Mouse (Mus musculus) naive thymus-derived CD4-positive, alpha-beta T cell, adult 2 months (primary cell): ENCODE results near the gene Tmem234.

Experiments
- DNase-seq: peaks from one replicate; pipeline ENCODE4 v3.0.0-alpha.2; 2011; ENCODE audit warnings: low read depth

Gene Tmem234

DNA sequence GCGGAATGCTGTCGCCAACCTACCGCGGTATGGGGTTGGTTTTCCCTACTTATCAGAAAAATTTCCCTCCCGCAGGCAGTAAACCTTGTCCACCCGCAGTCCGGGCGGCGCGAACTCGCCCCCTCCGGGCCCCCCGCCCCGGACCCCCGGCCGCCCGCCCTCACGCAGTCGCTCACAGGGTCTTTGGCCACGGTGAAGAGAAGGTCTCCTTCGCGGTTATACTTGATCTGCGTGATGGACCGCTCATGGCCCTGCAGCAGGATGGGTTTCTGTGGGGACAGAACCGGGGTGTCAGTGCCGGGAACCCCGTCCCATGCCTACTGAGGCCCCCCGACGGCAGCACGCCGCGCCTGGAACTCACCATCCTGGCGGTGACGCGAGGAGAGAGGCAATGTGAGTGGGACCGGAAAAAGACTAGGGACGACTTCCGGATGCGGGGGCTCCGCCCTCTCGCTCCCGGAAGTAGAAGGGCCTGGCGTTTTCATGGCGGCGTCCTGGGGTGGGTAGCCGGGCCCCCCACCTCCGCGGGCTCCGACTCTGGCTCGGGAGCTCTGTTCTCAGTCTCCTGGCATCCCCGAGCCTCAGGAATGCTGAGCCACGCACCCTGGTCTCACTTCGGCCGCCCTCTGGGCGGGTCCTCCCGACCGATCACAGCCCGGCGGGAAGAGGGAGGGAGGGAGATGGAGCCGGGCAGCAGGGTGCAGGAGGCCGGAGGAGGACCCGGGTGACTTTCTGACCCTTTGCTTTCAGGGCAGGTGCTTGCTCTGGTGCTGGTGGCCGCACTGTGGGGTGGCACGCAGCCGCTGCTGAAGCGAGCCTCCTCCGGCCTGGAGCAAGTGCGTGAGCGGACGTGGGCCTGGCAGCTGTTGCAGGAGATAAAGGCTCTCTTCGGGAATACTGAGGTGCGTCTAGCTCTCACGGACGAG is at the start of gene Tmem234, which contains the start of gene Eif3i:
TSS of gene Tmem234 (plus strand) at position 436 of the 926 bp plus-strand sequence.
TSS of gene Eif3i (minus strand) at position 416 of the 926 bp plus-strand sequence.
- peak; percentile 88 for DNase-seq

DNA sequence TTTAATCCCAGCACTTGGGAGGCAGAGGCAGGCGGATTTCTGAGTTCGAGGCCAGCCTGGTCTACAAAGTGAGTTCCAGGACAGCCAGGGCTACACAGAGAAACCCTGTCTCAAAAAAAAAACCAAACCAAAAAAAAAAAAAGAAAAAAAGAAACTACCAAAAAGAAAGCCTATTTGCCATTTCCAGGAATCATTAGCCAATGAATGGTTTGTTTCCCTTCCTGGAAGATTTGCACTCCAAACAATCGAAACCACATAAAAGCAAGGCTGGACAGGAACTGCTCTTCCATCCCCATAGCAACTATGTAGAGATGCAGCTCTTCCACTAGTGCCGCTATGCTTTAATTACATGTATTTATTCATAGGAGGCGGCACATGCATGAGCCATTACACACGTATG is 46.0 kb upstream of the Tmem234 start:
- DNase-seq = peak; percentile 27

DNA sequence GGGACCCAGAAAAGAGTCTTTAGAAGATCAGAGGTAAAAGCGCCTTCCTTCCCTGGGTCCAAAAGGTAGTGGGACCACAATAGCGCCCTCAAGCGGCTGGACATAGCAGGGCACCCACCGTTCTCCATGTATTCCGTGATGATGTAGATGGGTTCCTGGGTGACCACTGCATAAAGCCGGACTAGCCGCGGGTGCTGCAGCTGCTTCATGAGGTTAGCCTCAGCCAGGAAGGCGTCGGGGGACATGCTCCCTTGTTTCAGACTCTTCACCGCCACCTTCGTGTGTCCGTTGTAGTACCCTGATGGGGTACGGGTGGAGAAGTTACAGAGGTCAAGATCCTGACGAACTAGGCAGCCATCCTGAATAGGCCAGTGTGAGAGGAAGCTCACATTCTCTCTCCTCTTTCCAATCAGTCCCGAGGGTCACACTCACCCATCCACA is 45.0 kb upstream of the Tmem234 start:
- DNase-seq = peak; percentile 50

DNA sequence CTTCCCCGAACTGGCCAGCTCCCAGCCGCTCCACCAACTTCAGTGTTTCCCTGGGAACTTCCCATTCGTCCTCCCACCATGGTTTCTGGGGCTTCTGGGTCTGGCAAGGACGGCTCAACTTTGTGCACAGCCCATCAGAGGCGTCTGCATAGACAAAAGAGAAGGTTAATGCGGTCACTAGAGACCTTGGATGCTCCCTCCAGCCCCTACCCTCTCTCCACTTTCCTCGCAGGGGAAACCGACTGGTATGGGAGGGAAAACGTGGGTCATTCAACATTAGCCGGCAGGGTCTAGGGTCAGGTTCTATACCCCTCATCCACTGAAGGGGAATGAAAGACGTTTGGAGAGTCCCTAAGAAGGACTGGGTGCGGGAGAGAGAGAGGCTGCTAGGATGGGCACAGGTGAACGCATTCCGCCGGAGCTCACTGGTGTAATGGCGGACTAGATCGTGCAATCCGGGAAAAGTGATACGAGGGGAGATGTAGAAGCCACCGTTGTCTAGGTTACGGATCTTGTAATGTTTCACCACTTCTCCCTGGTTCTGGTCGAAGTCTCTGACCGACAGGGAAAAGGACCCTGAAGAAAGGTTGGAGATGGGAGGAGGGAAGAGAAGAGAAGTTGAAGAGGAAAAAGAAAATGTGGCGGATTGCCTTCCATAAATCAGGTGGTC is 44.5 kb upstream of the Tmem234 start:
- DNase-seq = no peak

DNA sequence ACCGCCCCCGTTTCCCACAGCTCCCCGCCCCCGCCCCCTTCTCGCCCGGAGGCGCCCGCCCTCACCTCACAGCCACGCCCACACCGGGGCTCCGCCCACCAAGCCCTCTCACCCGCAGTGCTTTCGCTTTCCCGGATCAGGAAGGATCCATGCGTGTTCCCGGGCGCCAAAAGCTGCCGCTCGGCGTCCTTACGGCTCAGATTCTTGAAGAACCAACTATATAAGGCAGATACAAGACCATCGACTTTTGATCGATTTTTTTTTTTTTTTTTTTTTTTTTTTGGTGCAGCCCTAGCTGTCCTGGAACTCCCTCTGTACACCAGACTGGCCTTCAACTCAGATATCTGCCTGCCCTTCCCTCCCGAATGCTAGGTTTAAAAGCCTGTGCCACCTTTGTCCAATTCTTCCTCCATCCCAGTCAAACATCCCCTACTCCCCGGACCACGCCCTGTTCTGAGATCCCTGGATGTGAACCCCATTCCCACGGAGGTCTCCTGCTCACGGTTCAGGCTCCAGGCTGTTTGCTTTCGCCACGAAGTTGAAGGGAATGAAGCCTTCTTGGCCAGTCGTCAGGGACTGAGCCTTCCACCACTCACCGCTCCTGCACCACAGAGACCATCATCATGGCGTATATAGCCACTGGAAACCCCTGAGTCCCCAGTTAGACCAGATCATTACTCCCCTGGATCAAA is 43.8 kb upstream of the Tmem234 start:
- peak; percentile 85 for DNase-seq

DNA sequence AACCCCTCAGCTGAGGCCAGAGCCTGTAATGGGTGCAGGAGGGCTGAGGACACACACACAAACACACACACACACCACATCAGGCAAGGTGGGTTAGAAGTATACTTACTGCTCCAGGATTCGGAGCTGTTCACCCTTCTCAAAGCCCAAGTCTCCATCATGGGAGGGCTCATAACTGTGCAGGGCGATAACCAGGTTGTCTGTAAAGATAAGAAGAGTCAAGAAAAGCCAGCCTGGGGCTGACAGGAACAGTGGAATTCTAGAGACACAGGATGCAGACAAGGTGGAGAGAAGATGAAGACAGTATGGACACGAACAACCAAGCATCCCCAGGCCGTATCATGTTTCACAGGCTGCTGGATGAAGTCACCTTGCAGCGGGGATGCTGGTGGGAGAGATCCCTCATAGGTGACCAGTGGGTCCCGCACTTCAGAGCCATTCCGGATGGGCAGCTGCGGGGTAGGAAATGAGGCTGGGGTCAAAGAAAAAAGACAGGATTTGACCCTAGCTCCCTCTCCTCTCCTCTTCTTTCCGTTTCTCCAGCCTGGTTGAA is 43.1 kb upstream of the Tmem234 start:
- DNase-seq = no peak

DNA sequence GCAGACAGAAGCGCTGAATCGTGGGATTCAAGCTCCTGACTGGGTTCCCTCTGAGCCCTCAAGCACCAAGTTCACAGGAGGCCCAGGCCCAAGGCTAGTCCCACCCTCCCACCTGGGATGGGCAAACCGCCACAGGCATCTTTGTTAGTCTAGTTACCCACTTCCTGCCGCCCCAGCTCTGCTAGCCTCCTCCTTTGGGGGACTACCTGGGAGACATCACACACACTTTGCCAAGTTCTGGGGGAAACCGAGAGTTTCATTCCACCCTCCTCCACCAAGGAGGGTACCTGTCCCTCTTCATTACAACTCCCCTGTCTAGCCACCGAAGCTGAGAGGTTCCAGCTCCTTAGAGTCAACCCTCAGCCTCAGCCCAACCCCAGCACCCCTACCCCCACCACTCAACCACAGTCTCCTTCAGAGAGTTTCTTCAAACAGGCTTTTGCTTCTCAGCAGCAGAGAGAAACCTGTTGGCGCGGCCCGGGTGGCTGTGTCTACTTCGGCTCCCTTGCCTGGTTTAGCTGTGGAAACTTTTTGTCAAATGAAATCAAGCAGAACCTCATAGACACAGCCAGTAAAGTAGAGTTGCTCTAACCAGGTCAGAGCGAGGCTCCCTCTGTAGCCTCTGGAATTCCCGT is 42.0 kb upstream of the Tmem234 start:
- peak; percentile 91 for DNase-seq

DNA sequence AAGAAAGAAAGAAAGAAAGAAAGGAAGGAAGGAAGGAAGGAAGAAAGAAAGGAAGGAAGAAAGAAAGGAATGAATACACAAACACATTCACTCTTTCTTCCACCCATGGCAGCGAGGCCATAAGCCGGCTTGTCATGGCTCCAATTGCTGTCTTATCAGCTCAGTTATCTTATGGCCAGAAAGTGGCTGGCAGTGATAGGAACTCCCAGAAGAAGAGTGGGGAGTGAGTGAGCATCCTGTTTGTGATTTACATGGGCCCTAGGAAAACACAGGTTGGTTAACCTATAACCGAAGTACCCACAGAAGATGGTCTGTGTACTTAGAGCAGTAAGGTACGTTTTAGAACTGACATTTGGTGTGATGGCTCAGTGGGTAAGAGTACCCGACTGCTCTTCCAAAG is 39.3 kb upstream of the Tmem234 start:
- DNase-seq = no peak

DNA sequence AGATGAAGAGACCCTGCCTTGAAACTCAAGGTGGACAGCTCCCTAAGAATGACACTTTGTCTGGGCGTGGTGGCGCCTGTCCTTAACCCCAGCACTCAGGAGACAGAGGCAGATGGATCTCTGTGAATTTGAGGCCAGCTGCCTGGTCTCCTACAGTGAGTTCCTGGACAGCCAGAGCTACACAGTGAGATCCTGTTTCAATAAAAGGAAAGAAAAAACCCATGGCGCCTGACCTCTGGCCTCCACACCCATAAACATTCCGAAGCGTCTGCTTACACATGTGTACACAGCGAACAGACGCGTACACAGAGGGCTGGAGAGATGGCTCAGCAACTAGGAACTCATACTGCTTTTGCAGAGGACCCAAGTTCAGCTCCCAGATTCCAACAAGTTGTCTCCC is 36.8 kb upstream of the Tmem234 start:
- peak; percentile 19 for DNase-seq

DNA sequence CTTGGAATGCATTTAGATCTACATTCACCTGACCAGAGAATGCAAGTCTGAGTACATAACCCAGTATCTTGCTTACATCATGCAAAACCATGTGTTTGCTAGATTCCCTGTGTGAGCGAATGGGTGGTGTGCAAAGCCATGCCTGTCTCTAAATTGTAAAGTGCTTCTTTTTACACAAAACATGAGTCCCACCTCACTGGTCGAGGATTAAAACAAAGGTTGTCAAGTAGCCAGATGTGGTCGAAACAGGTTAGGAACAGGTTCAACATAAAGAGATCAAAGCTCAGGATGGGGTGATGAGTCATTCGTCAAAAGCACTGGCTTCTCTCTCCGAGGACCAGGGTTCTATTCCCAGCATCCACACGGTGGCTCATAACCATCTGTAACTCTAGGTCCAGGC is 35.3 kb upstream of the Tmem234 start:
- DNase-seq = peak; percentile 77

DNA sequence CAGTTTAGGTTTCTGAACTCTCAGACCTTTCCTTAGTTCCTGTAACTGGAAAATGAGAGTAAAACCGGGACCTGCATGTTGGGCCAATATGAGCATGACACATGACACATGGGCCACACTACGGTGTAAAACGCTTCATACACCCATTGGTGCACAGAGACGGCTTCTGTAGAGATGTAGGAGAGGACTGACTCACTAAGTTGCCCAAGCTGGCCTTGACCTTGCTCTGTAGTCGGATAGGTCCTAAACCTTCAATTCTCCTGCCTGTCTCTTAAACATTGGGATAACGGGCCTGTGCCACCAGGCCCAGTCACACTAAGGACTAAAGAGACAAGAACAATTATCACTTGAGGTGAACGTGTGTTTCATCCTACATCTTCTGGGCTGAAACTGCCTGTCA is 32.1 kb upstream of the Tmem234 start:
- DNase-seq = no peak

DNA sequence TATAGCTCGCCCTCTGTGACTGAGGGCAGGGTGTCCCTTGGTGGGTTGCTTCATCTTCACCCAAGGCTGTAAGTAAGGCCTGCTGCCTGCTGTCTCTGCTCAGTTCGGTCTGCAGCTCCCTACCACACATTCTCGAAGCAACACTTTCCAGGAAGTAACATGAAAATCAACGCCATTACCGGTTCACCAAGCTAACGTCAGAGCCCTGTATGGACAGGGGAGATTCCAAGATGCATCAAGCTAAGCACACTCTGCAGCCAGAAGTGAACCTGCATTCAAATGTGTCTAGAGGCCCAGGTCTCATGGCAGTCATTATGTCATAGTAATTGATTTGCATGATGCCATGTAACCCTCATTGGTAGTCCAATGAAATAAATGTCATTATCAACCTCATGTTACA is 30.4 kb upstream of the Tmem234 start:
- peak; percentile 88 for DNase-seq

DNA sequence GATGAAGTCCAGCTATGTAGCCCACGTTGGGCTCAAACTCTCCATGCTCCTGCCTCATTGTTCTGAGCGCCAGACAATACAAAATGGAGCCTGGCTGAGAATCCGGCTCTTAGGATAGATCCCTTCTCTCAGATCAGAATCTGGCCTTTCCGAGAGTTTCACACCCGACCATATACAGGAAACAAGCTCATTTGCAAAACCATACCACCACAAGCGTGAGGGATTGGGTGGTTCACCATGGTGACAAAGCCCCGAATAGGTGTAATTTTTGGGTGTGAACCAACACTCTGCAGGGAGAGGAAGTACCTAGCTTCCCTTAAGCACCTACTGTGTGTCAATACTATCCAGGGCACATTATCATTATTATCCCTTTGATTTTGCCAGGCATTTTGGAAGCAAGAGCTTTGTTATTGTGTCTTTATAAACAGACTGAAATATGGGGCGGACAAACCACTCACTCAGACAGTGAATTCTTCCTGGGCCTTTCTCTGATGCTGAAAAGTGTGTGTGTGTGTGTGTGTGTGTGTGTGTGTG is 28.9 kb upstream of the Tmem234 start:
- DNase-seq = peak; percentile 73

DNA sequence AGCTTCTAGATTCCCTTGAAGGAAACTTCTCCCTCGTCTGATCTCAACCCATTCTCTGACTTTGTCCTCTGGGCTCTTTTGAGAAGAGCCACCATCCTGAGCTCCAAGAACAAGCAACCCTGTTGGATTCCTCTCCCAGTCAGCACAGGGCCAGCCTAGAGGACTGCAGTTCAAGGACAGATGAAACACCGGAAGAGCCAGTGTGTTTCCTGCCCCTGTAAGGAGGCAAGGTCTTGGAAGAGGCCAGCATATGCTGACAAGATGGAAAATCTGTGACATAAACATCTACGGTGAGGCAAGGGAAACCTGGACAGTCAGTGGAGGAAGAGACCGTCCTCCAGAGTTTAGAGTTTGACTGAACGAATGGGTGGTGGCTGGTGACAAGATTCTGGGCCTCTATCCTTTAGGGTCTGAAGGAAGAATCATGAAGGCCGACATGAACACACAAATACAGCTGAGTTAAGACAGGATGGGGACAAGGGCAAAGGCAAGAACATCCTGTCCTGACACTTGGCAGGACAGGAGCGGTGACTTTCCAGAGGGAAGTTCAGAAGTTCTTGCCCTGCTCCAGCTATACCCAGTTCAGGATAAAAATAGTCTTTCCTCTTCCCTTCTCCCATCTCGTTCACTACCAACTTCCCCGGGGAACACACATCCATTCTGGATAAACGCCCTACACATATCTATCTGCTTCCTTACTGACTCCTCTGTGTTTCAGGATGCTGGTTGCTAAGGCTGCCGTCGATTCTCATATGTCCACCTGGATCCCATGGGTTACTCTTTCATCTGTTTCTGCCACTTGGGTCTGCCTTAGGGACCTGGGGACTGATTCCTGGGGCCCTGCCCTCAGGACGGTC is 28.0 kb upstream of the Tmem234 start:
- DNase-seq = peak; percentile 76

DNA sequence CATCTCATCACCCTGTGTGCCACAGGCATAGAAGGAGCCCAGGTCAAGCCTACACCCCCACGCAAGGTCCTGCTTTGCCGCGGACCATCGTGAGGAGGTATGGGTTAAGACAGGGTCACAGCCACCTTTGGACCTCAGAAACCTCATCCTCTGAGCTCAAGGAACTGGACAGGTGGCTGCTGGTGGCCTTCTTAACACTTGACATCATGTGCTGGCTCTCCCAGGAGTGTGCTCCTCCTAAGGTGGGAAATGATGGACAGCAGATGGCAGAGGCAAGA is 27.4 kb upstream of the Tmem234 start:
- DNase-seq = peak; percentile 54

DNA sequence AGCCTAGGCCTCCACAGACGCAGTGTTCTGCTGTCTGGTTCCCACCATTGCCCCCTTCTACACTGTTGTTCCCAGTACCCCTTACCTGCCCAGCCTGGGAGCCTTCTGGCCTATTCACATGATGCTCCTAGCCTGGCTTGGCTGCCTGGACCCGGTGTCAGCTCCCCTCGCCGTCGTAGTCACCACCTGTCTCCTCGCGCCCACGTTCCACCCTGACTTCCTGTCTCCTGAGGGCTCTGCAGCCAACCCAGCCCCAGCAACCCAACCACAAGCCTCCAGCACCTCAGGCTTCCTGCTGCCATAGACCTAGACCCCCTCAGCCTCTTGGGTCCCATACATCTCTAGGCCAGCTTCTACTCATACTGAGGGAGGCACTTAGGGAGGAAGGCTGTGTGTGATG is 27.0 kb upstream of the Tmem234 start, which contains the start of gene Lck:
TSS of gene Lck (minus strand) at position 212 of the 400 bp plus-strand sequence.
- DNase-seq = peak; percentile 86

DNA sequence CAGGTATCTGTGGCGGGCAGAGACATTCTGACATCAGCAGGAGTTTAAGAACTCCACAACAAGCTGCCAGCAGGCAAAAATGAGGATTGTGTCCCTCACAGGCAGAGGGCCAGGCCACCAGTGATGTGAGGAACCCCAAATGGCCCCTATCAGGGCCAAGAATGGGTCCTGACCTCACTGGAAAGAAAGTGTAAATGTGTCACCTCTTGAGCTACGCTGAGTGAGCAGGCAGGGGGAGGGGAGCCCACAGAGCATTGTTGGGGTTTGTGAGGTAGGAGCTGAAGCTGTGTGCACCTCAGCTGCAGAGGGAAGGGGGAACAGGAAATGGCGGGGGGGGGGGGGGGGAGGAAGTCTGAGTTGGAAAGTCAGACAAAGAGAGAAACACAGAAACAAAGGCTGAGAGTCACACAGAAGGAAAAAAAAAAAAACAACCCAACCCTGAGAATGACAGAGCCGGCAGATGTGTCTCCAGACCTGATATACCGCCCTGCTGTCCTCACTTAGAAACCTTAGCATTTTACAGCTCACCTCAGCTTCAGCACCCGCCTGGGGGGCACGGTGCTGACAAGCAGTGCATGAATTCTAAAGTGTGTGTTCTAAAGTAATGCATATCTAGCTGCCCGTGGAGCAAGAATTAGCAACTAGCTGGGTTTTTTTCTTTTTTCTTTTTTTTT is 25.2 kb upstream of the Tmem234 start:
- DNase-seq = peak; percentile 96

DNA sequence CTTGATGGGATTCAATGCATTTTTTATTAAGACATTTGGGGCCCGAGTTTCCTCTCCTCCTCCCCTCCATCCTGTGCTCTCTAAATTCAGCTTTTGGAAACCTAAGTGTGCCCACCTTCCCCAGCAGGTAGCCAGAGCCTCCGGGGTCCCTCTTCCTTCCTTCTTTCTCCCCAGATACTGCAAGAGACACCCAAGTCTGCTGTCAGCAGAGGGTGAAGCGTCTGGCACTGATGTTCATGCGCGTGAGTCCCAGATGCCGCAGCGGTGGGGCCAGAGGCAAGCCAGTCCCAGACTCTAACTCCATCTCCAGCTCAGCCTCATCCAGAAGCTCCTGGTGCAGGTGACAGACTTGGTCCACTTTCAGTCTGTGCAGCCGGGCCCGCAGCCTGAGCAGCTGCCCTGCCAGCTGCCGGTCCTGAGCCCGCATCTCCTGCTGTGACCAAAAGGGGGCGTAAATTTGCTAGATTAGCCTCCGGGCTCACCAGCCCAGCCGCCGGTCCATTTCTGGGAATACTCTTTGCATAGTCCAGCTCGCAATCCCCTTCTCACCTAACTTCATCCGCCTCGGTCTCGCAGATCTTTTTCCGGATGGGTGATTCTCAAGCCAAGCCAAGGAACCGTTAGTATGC is 23.5 kb upstream of the Tmem234 start:
- DNase-seq = peak; percentile 79

DNA sequence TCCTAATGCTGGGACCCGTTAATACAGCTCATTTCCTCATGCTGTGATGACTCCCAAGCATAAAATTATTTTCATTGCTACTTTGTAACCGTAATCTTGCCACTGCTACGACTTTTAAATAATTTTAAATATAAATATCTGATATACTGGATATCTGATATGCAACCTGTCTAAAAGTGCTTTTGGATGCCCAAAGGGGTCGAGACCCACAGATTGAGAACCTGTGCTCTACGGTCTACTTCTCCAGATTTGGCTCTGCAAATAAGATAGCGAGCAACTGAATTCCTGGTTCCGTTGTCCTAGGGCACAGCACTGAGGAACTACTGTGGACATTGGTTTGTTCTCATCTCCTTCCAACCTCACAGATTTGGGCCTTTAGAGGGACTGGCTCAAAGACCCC is 22.8 kb upstream of the Tmem234 start:
- no peak for DNase-seq

DNA sequence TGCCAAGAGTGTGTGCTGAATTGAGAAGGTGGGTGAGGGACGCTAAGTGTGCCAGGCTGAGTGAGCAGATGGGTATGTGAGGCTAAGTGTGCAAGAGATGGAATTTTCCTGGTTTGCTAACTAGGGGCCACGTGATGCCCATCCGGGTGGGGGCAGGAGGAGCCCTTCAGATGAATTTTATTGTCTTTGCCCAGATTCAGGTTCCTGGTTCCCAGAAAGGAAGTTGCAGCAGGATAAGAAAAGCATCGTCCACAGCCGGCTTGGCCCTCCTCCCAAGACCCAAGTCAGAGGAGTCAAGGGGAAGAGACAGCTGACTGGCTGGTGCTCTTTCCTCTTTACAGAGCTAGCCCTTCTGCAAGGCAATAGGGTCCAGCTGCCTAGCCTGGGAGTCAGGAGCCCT is 22.0 kb upstream of the Tmem234 start, which contains the start of gene Fam167b:
TSS of gene Fam167b (minus strand) at position 84 of the 400 bp plus-strand sequence.
- no peak for DNase-seq
